Mouse (Mus musculus) liver, adult 2 months (tissue): Measurements from ENCODE around the gene Retreg1.

ENCODE experiments used
- CTCF ChIP-seq: fragments of 200-500 bp; IDR thresholded peaks from 2 replicates; pipeline ENCODE4 v1.5.1; 2011; ENCODE audit warnings: low read depth, low read length, control low read depth
- POLR2A ChIP-seq: fragments of 200-500 bp; IDR thresholded peaks from 2 replicates; pipeline ENCODE4 v1.6.1; 2011; ENCODE audit warnings: low read length, control low read depth; ENCODE audit not compliant: insufficient read depth; ENCODE audit errors: extremely low read depth

DNA sequence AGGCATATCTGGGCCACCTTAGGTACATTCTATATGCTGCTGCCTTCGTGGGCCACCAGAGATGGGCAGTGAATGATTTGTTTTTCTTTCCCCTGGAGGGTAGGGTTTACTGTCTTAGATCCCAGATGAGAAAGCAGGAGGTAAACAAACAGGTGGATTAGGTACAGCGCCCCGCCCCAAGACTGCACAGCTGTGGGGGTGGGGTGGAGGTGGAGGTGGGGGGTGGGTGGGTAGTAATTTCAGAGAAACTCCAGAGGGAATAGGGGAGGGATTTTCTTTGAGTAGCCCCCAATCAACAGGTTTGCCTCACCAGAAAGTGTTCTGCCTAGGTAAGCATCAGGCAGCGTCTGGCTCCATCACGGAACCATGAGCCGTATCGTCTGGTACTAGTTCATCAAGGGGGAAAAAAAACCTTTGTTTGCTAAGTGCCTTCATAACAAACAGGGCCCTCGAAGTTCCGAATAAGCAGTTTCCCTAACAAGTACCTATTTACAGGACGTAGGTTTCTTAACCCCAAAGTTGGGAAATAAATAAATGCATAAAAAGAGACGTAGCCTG lies 1.1 kb downstream of the Retreg1 start:
- no peak for TF ChIP-seq POLR2A
- no peak for TF ChIP-seq CTCF
